Mouse (Mus musculus): ENCODE data around the gene Nphp1. TPM values are rescaled to one million over a fixed set of nuclear protein-coding genes. Genes with fewer than 3 reads are reported as not detected.

Nphp1 gene
- total RNA-seq, 2 experiments from 2014 or later = 16.9 to 19.7 TPM

- intact Hi-C loops (cut with DNase I) = no loop called here
- no peak for DNase-seq (ENCODE audit: low spot score in 2 of 2)
Observed at GRCm38 (mm10) chr2:127751849-127752610, 36.7 kb downstream of the Nphp1 start.

GRCm38 (mm10) chr2:127749376-127749775, 39.3 kb downstream of the Nphp1 start:
- intact Hi-C loops (cut with DNase I) = no loop called here
- no peak for DNase-seq (ENCODE audit: low spot score in 2 of 2)

GRCm38 (mm10) chr2:127748316-127748715, 40.4 kb downstream of the Nphp1 start:
- DNase-seq (ENCODE audit: low spot score in 2 of 2) = no peak
- intact Hi-C loops (cut with DNase I) = no loop called here

- DNase-seq (ENCODE audit: low spot score in 2 of 2) = no peak
- intact Hi-C loops (cut with DNase I) = no loop called here
Observed at GRCm38 (mm10) chr2:127742637-127743036, 46.1 kb downstream of the Nphp1 start.

GRCm38 (mm10) chr2:127740756-127741519, 47.8 kb downstream of the Nphp1 start:
- no peak for DNase-seq (ENCODE audit: low spot score in 2 of 2)
- intact Hi-C loops (cut with DNase I) = no loop called here

- intact Hi-C loops (cut with DNase I) = no loop called here
- no peak for DNase-seq (ENCODE audit: low spot score in 2 of 2)
Observed at GRCm38 (mm10) chr2:127737885-127738284, 50.8 kb downstream of the Nphp1 start.

- DNase-seq (ENCODE audit: low spot score in 2 of 2) = no peak
- intact Hi-C loops (cut with DNase I) = no loop called here
Observed at GRCm38 (mm10) chr2:127736631-127737209, 52.0 kb downstream of the Nphp1 start.

- no peak for DNase-seq (ENCODE audit: low spot score in 2 of 2)
- intact Hi-C loops (cut with DNase I) = no loop called here
Observed at GRCm38 (mm10) chr2:127735512-127736145, 53.1 kb downstream of the Nphp1 start.

GRCm38 (mm10) chr2:127734889-127735288, 53.8 kb downstream of the Nphp1 start:
- DNase-seq (ENCODE audit: low spot score in 2 of 2) = no peak
- intact Hi-C loops (cut with DNase I) = no loop called here

- DNase-seq (ENCODE audit: low spot score in 2 of 2) = no peak
- intact Hi-C loops (cut with DNase I) = no loop called here
Observed at GRCm38 (mm10) chr2:127730301-127730997, 58.2 kb downstream of the Nphp1 start.

GRCm38 (mm10) chr2:127729671-127730070, 59.0 kb downstream of the Nphp1 start, which contains the start of gene Mall:
Gene Mall, minus strand, starts transcription at chr2:127729932.
- DNase-seq (ENCODE audit: low spot score in 2 of 2) = no peak
- intact Hi-C loops (cut with DNase I) = no loop called here

- intact Hi-C loops (cut with DNase I) = no loop called here
- DNase-seq (ENCODE audit: low spot score in 2 of 2) = no peak
Observed at GRCm38 (mm10) chr2:127728661-127729450, 59.8 kb downstream of the Nphp1 start.

- intact Hi-C loops (cut with DNase I) = no loop called here
Observed at GRCm38 (mm10) chr2:127728146-127728545, 60.6 kb downstream of the Nphp1 start.

GRCm38 (mm10) chr2:127723193-127723592, 65.5 kb downstream of the Nphp1 start:
- intact Hi-C loops (cut with DNase I) = no loop called here

More at GRCm38 (mm10) chr2:127728146-127728545, 60.6 kb downstream of the Nphp1 start:
- no peak for DNase-seq (ENCODE audit: low spot score in 2 of 2)

GRCm38 (mm10) chr2:127722176-127722892, 66.4 kb downstream of the Nphp1 start:
- peak; percentile 8 to 49 for DNase-seq (ENCODE audit: low spot score in 2 of 2)
- intact Hi-C loops (cut with DNase I) = no loop called here

More at GRCm38 (mm10) chr2:127723193-127723592, 65.5 kb downstream of the Nphp1 start:
- DNase-seq (ENCODE audit: low spot score in 2 of 2) = no peak

- intact Hi-C loops (cut with DNase I) = no loop called here
- DNase-seq (ENCODE audit: low spot score in 2 of 2) = no peak
Observed at GRCm38 (mm10) chr2:127718839-127719468, 69.7 kb downstream of the Nphp1 start.

GRCm38 (mm10) chr2:127714726-127715125, 74.0 kb downstream of the Nphp1 start:
- intact Hi-C loops (cut with DNase I) = no loop called here
- no peak for DNase-seq (ENCODE audit: low spot score in 2 of 2)

- no peak for DNase-seq (ENCODE audit: low spot score in 2 of 2)
- intact Hi-C loops (cut with DNase I) = no loop called here
Observed at GRCm38 (mm10) chr2:127708792-127709191, 79.9 kb downstream of the Nphp1 start.
